Mouse (Mus musculus) MEL (cell line): ENCODE measurements around the gene Celsr2. TPM values are rescaled to one million over a fixed set of nuclear protein-coding genes. Genes with fewer than 3 reads are reported as not detected.
A peak's percentile ranks its signal among the peaks of the same experiment; 100 is the strongest.

ENCODE experiments used
- DNase-seq: peaks from one replicate; pipeline ENCODE4 v3.0.0; 2011; ENCODE audit warnings: low read depth, low spot score
- H3K27ac ChIP-seq: 2 replicates; pipeline ENCODE4 v1.5.1; 2012; ENCODE audit warnings: low read depth, mild to moderate bottlenecking, control low read depth, low read length, moderate library complexity; ENCODE audit not compliant: control insufficient read depth
- H3K27me3 ChIP-seq, 2 experiments: fragments of 150-350 bp in 1 of 2; sonication (generic) in 1 of 2; 2 replicates each; pipeline ENCODE4 v1.6.1; 2012; ENCODE audit warnings: low read length in 2 of 2, mild to moderate bottlenecking in 2 of 2, improper control_type of control experiment in 1 of 2, moderate library complexity in 1 of 2; ENCODE audit not compliant: insufficient read depth in 2 of 2, control insufficient read depth in 1 of 2
- H3K36me3 ChIP-seq, 2 experiments: 2 replicates each; pipeline ENCODE4 v1.6.1; 2012 to 2014; ENCODE audit warnings: low read length in 2 of 2, improper control_type of control experiment in 1 of 2, inconsistent platforms in 1 of 2, mild to moderate bottlenecking in 1 of 2; ENCODE audit not compliant: insufficient read depth in 2 of 2, control insufficient read depth in 1 of 2
- H3K4me1 ChIP-seq, 2 experiments: fragments of 150-350 bp in 1 of 2; sonication (generic) in 1 of 2; 2 replicates each; pipeline ENCODE4 v1.6.1; 2012; ENCODE audit warnings: low read length in 2 of 2, improper control_type of control experiment in 1 of 2, mild to moderate bottlenecking in 1 of 2; ENCODE audit not compliant: insufficient read depth in 2 of 2, control insufficient read depth in 1 of 2
- H3K4me3 ChIP-seq, 2 experiments: fragments of 150-350 bp in 1 of 2; sonication (generic) in 1 of 2; 2 replicates each; pipeline ENCODE4 v1.5.1; 2012; ENCODE audit warnings: low read depth in 2 of 2, low read length in 2 of 2, mild to moderate bottlenecking in 2 of 2, moderate library complexity in 2 of 2, control low read depth in 1 of 2, improper control_type of control experiment in 1 of 2; ENCODE audit not compliant: control insufficient read depth in 1 of 2, insufficient read depth in 1 of 2
- H3K79me2 ChIP-seq: 2 replicates; pipeline ENCODE4 v1.6.1; 2012; ENCODE audit warnings: mild to moderate bottlenecking, low read length, moderate library complexity; ENCODE audit not compliant: control insufficient read depth, poor library complexity, insufficient read depth
- H3K9ac ChIP-seq: 2 replicates; pipeline ENCODE4 v1.6.1; 2012; ENCODE audit warnings: low read depth, mild to moderate bottlenecking, control low read depth, low read length, moderate library complexity; ENCODE audit not compliant: control insufficient read depth, poor library complexity, severe bottlenecking
- H3K9me3 ChIP-seq: fragments of 150-350 bp; sonication (generic); replicated peaks from 2 replicates; pipeline ENCODE4 v1.6.1; 2012; ENCODE audit warnings: mild to moderate bottlenecking, low read length, improper control_type of control experiment, moderate library complexity; ENCODE audit not compliant: insufficient read depth
- BHLHE40 ChIP-seq: IDR thresholded peaks from 2 replicates; pipeline ENCODE4 v1.6.1; 2012; ENCODE audit warnings: low read depth, mild to moderate bottlenecking, inconsistent platforms, low read length, improper control_type of control experiment, borderline replicate concordance
- CHD1 ChIP-seq: IDR thresholded peaks from 2 replicates; pipeline ENCODE4 v1.6.1; 2012; ENCODE audit warnings: low read depth, mild to moderate bottlenecking, inconsistent platforms, low read length, improper control_type of control experiment
- CTCF ChIP-seq, 3 experiments: IDR thresholded peaks in 2 of 3; conservative IDR thresholded peaks in 1 of 3; 2 replicates each; pipeline ENCODE4 v1.5.1; 2011 to 2012; ENCODE audit warnings: low read length in 3 of 3, low read depth in 2 of 3, mild to moderate bottlenecking in 2 of 3, improper control_type of control experiment in 1 of 3, inconsistent platforms in 1 of 3, mixed read lengths in 1 of 3, moderate library complexity in 1 of 3; ENCODE audit not compliant: control insufficient read depth in 1 of 3, insufficient read depth in 1 of 3, poor library complexity in 1 of 3, severe bottlenecking in 1 of 3
- ELF1 ChIP-seq: IDR thresholded peaks from 2 replicates; pipeline ENCODE4 v1.6.1; 2014; ENCODE audit warnings: low read depth, mild to moderate bottlenecking, inconsistent platforms, low read length, improper control_type of control experiment, moderate library complexity
- EP300 ChIP-seq, 2 experiments: IDR thresholded peaks; 2 replicates each; pipeline ENCODE4 v1.6.1; 2011; ENCODE audit warnings: improper control_type of control experiment in 2 of 2, low read length in 2 of 2, low read depth in 1 of 2, mild to moderate bottlenecking in 1 of 2
- ETS1 ChIP-seq: IDR thresholded peaks from 2 replicates; pipeline ENCODE4 v1.6.1; 2012; ENCODE audit warnings: low read depth, mild to moderate bottlenecking, inconsistent platforms, low read length, improper control_type of control experiment, moderate library complexity
- GABPA ChIP-seq: IDR thresholded peaks from 2 replicates; pipeline ENCODE4 v1.6.1; 2012; ENCODE audit warnings: low read depth, mild to moderate bottlenecking, inconsistent platforms, low read length, improper control_type of control experiment, moderate library complexity
- GATA1 ChIP-seq: IDR thresholded peaks from 2 replicates; pipeline ENCODE4 v1.6.1; 2011; ENCODE audit warnings: low read depth, low read length, improper control_type of control experiment
- HCFC1 ChIP-seq: IDR thresholded peaks from 2 replicates; pipeline ENCODE4 v1.6.1; 2012; ENCODE audit warnings: low read depth, mild to moderate bottlenecking, inconsistent platforms, low read length, improper control_type of control experiment, moderate library complexity
- KAT2A ChIP-seq: conservative IDR thresholded peaks from 2 replicates; pipeline ENCODE4 v1.6.1; 2012; ENCODE audit warnings: low read depth, low read length, improper control_type of control experiment, inconsistent platforms
- MAFK ChIP-seq: IDR thresholded peaks from 2 replicates; pipeline ENCODE4 v1.6.1; 2011; ENCODE audit warnings: low read depth, mild to moderate bottlenecking, low read length, improper control_type of control experiment, borderline replicate concordance
- MAX ChIP-seq: IDR thresholded peaks from 2 replicates; pipeline ENCODE4 v1.6.1; 2011; ENCODE audit warnings: low read length, improper control_type of control experiment
- MEF2A ChIP-seq: IDR thresholded peaks from 2 replicates; pipeline ENCODE4 v1.6.1; 2014; ENCODE audit warnings: low read depth, mild to moderate bottlenecking, inconsistent platforms, low read length, improper control_type of control experiment; ENCODE audit not compliant: poor library complexity, insufficient replicate concordance, severe bottlenecking; ENCODE audit errors: extremely low read depth
- MXI1 ChIP-seq: IDR thresholded peaks from 2 replicates; pipeline ENCODE4 v1.6.1; 2011; ENCODE audit warnings: mild to moderate bottlenecking, low read depth, low read length, improper control_type of control experiment
- MYB ChIP-seq: IDR thresholded peaks from 2 replicates; pipeline ENCODE4 v1.6.1; 2011; ENCODE audit warnings: mild to moderate bottlenecking, low read depth, low read length, improper control_type of control experiment
- MYC ChIP-seq: IDR thresholded peaks from 2 replicates; pipeline ENCODE4 v1.6.1; 2011; ENCODE audit warnings: low read depth, mild to moderate bottlenecking, low read length, improper control_type of control experiment, moderate library complexity
- POLR2A ChIP-seq, 2 experiments: IDR thresholded peaks; 2 replicates each; pipeline ENCODE4 v1.6.1; 2011 to 2012; ENCODE audit warnings: low read length in 2 of 2, mild to moderate bottlenecking in 2 of 2, control low read depth in 1 of 2, improper control_type of control experiment in 1 of 2, low read depth in 1 of 2, moderate library complexity in 1 of 2; ENCODE audit not compliant: control insufficient read depth in 1 of 2, insufficient read depth in 1 of 2, poor library complexity in 1 of 2
- RAD21 ChIP-seq: IDR thresholded peaks from 2 replicates; pipeline ENCODE4 v1.6.1; 2011; ENCODE audit warnings: mild to moderate bottlenecking, low read depth, low read length, improper control_type of control experiment
- RCOR1 ChIP-seq: IDR thresholded peaks from 2 replicates; pipeline ENCODE4 v1.6.1; 2012; ENCODE audit warnings: low read depth, mild to moderate bottlenecking, inconsistent platforms, low read length, improper control_type of control experiment
- TAL1 ChIP-seq: IDR thresholded peaks from 2 replicates; pipeline ENCODE4 v1.6.1; 2012; ENCODE audit warnings: mild to moderate bottlenecking, inconsistent platforms, low read length, moderate library complexity, mixed read lengths
- TBP ChIP-seq: IDR thresholded peaks from 2 replicates; pipeline ENCODE4 v1.8.0; 2011; ENCODE audit warnings: low read depth, low read length, improper control_type of control experiment
- TCF12 ChIP-seq: IDR thresholded peaks from 2 replicates; pipeline ENCODE4 v1.6.1; 2014; ENCODE audit warnings: low read depth, mild to moderate bottlenecking, inconsistent platforms, low read length, improper control_type of control experiment, moderate library complexity
- UBTF ChIP-seq: IDR thresholded peaks from 2 replicates; pipeline ENCODE4 v1.6.1; 2012; ENCODE audit warnings: low read depth, mild to moderate bottlenecking, inconsistent platforms, low read length, improper control_type of control experiment, moderate library complexity, borderline replicate concordance; ENCODE audit not compliant: insufficient read depth
- USF1 ChIP-seq: IDR thresholded peaks from 2 replicates; pipeline ENCODE4 v1.6.1; 2014; ENCODE audit warnings: low read depth, mild to moderate bottlenecking, inconsistent platforms, low read length, improper control_type of control experiment, moderate library complexity
- USF2 ChIP-seq, 2 experiments: IDR thresholded peaks; 2 replicates each; pipeline ENCODE4 v1.6.1; 2011 to 2012; ENCODE audit warnings: improper control_type of control experiment in 2 of 2, low read length in 2 of 2, borderline replicate concordance in 1 of 2, inconsistent platforms in 1 of 2, low read depth in 1 of 2, mild to moderate bottlenecking in 1 of 2; ENCODE audit not compliant: insufficient read depth in 1 of 2
- ZC3H11A ChIP-seq: IDR thresholded peaks from 2 replicates; pipeline ENCODE4 v1.6.1; 2012; ENCODE audit warnings: low read depth, mild to moderate bottlenecking, inconsistent platforms, low read length, improper control_type of control experiment
- ZKSCAN1 ChIP-seq: IDR thresholded peaks from 2 replicates; pipeline ENCODE4 v1.6.1; 2012; ENCODE audit warnings: low read depth, mild to moderate bottlenecking, inconsistent platforms, low read length, improper control_type of control experiment, moderate library complexity
- ZMIZ1 ChIP-seq: IDR thresholded peaks from 2 replicates; pipeline ENCODE4 v1.6.1; 2012; ENCODE audit warnings: low read depth, mild to moderate bottlenecking, inconsistent platforms, low read length, improper control_type of control experiment, moderate library complexity
- ZNF384 ChIP-seq: IDR thresholded peaks from 2 replicates; pipeline ENCODE4 v1.6.1; 2012; ENCODE audit warnings: low read depth, mild to moderate bottlenecking, inconsistent platforms, low read length, improper control_type of control experiment
- polyA plus RNA-seq, 2 experiments: library from polyadenylated mRNA; stranded (reverse) in 1 of 2; unstranded in 1 of 2; fragments of >175 nt in 1 of 2; fragments of >200 nt in 1 of 2; gene quantifications; 2 replicates each; pipeline versions ENCODE4 v1.2.1 to v1.2.4; 2012; ENCODE audit warnings: low replicate concordance in 2 of 2, low read depth in 1 of 2; ENCODE audit not compliant: insufficient read length in 2 of 2, insufficient read depth in 1 of 2, missing spikeins in 1 of 2
- total RNA-seq: library from RNA; depleted of rRNA; stranded (reverse); fragments of 300-350 nt; gene quantifications from 2 replicates; pipeline ENCODE4 v1.2.3, GENCODE M21; 2012

The Celsr2 gene
- total and polyA plus RNA-seq, 3 experiments, result 0.04 TPM; not detected in 2

DNA sequence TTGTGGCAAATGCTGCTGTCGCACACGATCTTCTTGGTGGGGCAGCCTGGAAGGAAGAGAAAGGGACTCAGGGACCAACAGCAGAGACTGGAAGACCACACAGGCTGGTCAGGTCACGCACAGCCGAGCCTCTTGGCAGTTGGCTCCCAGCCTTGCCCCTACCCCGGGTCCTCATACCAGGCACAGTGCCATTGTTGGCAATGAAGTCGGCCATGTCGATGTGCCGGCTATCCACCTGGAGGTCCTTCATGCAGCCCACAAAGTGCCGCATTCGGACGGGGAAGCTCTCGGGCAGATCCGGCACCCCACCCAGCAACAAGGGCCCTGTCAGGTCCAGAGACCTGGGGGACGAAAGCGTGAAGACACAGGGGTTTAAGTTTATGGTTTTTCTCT lies 12.8 kb downstream of the Celsr2 start:
- Histone ChIP-seq H3K36me3 (no peaks in the 10 kb centered on the region), H3K4me3 (no peak overlapping the region), H3K27me3 (no peaks in the 10 kb centered on the region), H3K4me1 (no peaks in the 10 kb centered on the region), H3K9ac (no peak overlapping the region), H3K79me2 (no peaks in the 10 kb centered on the region), H3K9me3 (no peaks in the 10 kb centered on the region), H3K27ac (no peak overlapping the region)
- no peak for TF ChIP-seq USF1
- TF ChIP-seq BHLHE40, result no peak
- TF ChIP-seq UBTF, result no peak
- no peak for TF ChIP-seq ZMIZ1
- TF ChIP-seq EP300 (IDR thresholded peaks at IDR 0.05; ENCODE audit: low read depth in 1 of 2, low read length in 2 of 2), result no peak
- TF ChIP-seq RCOR1, result no peak
- TF ChIP-seq ETS1, result no peak
- no peak for DNase-seq

DNA sequence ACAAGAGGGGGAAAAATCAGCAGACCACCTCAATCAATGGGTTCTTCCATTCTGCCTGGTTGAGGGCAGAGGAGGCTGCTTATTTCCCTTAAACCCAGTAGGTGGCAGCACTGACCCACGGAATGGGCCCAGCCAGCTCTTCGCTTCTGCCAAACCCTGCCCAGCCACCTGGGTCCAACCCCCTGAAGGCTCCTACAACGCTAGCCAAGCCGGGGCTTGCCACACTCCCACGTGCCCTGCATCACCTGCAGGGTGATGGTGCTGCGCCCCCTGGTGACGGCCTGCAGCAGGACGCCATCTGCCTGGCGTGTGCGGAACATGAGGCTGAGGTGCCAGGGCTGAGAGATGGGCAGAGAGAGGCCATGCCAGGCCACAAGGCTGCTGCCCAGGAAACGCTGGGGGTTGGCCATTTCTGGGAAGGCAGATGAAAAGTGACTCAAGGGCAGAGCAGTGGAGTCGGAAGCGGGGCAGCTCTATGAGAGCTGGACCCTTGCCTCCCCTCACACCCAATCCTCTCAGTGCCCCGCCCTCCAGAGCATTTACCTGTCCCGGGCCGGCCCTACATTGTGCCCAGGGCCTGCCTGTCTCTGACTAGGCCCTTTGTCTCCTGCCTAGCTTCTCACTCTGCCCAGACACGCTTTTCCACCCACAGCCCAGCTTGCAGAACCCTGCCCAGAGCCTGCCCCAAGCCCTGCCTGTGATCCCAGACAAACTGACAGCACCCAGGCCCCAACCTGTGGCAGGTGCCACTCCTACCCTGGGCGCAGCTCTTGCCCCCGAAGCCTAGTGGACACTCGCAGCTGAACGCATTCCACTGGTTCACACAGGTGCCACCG lies 13.4 kb downstream of the Celsr2 start:
- H3K36me3 ChIP-seq, result no peaks in the 10 kb centered on the region
- peak; percentile 90 for DNase-seq
- H3K4me1 ChIP-seq, result no peaks in the 10 kb centered on the region
- no peak overlapping the region for H3K9ac ChIP-seq
- no peaks in the 10 kb centered on the region for H3K27me3 ChIP-seq
- no peak overlapping the region for H3K27ac ChIP-seq
- no peaks in the 10 kb centered on the region for H3K79me2 ChIP-seq
- no peak overlapping the region for H3K4me3 ChIP-seq
- H3K9me3 ChIP-seq, result no peaks in the 10 kb centered on the region
- peak; percentile 88 for TF ChIP-seq BHLHE40
- TF ChIP-seq KAT2A, result no peak
- TF ChIP-seq CTCF (IDR thresholded peaks at IDR 0.05 in 2 of 3, conservative IDR thresholded peaks at IDR 0.05 in 1 of 3; ENCODE audit: control insufficient read depth in 1 of 3, insufficient read depth in 1 of 3, low read depth in 2 of 3, low read length in 3 of 3, poor library complexity in 1 of 3, severe bottlenecking in 1 of 3), result peak; percentile 78 to 96 (median 79)
- TF ChIP-seq USF1, result peak; percentile 87
- TF ChIP-seq ZNF384, result no peak
- no peak for TF ChIP-seq MAFK
- no peak for TF ChIP-seq MYB
- TF ChIP-seq GATA1, result no peak
- TF ChIP-seq ELF1, result 0 out of 2 replicates have a peak, but pooled peaks have one; percentile 17
- no peak for TF ChIP-seq TAL1
- TF ChIP-seq TBP, result no peak
- TF ChIP-seq GABPA, result no peak
- peak; percentile 25; the same call in 1 of the 2 replicates for TF ChIP-seq ETS1
- no peak for TF ChIP-seq EP300 (IDR thresholded peaks at IDR 0.05; ENCODE audit: low read depth in 1 of 2, low read length in 2 of 2)
- peak; percentile 97 for TF ChIP-seq MYC
- TF ChIP-seq TCF12, result 0 out of 2 replicates have a peak, but pooled peaks have one; percentile 28
- no peak for TF ChIP-seq MEF2A
- TF ChIP-seq RCOR1, result no peak
- TF ChIP-seq ZKSCAN1, result no peak
- TF ChIP-seq POLR2A (IDR thresholded peaks at IDR 0.05; ENCODE audit: control insufficient read depth in 1 of 2, insufficient read depth in 1 of 2, low read depth in 1 of 2, low read length in 2 of 2, poor library complexity in 1 of 2), result no peak
- TF ChIP-seq HCFC1, result no peak
- peak; percentile 68 for TF ChIP-seq ZC3H11A
- peak; percentile 96 for TF ChIP-seq MXI1
- no peak for TF ChIP-seq USF2 (IDR thresholded peaks at IDR 0.05; ENCODE audit: borderline replicate concordance in 1 of 2, insufficient read depth in 1 of 2, low read depth in 1 of 2, low read length in 2 of 2)
- TF ChIP-seq RAD21, result peak; percentile 94
- TF ChIP-seq MAX, result peak; percentile 92
- TF ChIP-seq CHD1, result no peak
